Mouse (Mus musculus) liver, adult 2 months (tissue): ENCODE results near the gene Sirpb1a. TPM values are rescaled to one million over a fixed set of nuclear protein-coding genes. Genes with fewer than 3 reads are reported as not detected.

ENCODE experiments used
- DNase-seq: peaks from one replicate; pipeline ENCODE4 v3.0.0-alpha.2; 2011; ENCODE audit warnings: low read depth, low spot score; ENCODE audit errors: extremely low read depth
- H3K27ac ChIP-seq: fragments of 200-500 bp; replicated peaks from 2 replicates; pipeline ENCODE4 v1.5.1; 2012; ENCODE audit warnings: low read depth, mild to moderate bottlenecking, control low read depth, inconsistent platforms, low read length; ENCODE audit not compliant: insufficient read depth
- H3K27me3 ChIP-seq: fragments of 200-500 bp; 2 replicates; pipeline ENCODE4 v1.6.1; 2012; ENCODE audit warnings: mild to moderate bottlenecking, moderate library complexity, low read length, inconsistent platforms; ENCODE audit not compliant: control insufficient read depth, insufficient read depth
- H3K36me3 ChIP-seq: fragments of 200-500 bp; 2 replicates; pipeline ENCODE4 v1.6.1; 2012; ENCODE audit warnings: low read length, inconsistent platforms; ENCODE audit not compliant: control insufficient read depth, insufficient read depth
- H3K4me1 ChIP-seq: fragments of 200-500 bp; 2 replicates; pipeline ENCODE4 v1.6.1; 2011; ENCODE audit warnings: low read length; ENCODE audit not compliant: control insufficient read depth, insufficient read depth
- H3K4me3 ChIP-seq: fragments of 200-500 bp; 2 replicates; pipeline ENCODE4 v1.5.1; 2011; ENCODE audit warnings: low read depth, mild to moderate bottlenecking, control low read depth, low read length, moderate library complexity; ENCODE audit not compliant: insufficient read depth
- H3K79me2 ChIP-seq: fragments of 200-500 bp; 2 replicates; pipeline ENCODE4 v1.6.1; 2012; ENCODE audit warnings: inconsistent platforms, mild to moderate bottlenecking, low read length, moderate library complexity; ENCODE audit not compliant: control insufficient read depth, insufficient read depth
- H3K9ac ChIP-seq: fragments of 200-500 bp; 2 replicates; pipeline ENCODE4 v1.6.1; 2012; ENCODE audit warnings: low read depth, mild to moderate bottlenecking, control low read depth, inconsistent platforms, low read length
- CTCF ChIP-seq: fragments of 200-500 bp; IDR thresholded peaks from 2 replicates; pipeline ENCODE4 v1.5.1; 2011; ENCODE audit warnings: low read depth, low read length, control low read depth
- POLR2A ChIP-seq: fragments of 200-500 bp; IDR thresholded peaks from 2 replicates; pipeline ENCODE4 v1.6.1; 2011; ENCODE audit warnings: low read length, control low read depth; ENCODE audit not compliant: insufficient read depth; ENCODE audit errors: extremely low read depth
- WGBS: fragments of 180-500 bp; shearing (Covaris S2); methylation state at CpG from one replicate; pipeline ENCODE4 v1.1.7; 2018; 5-methylcytosine and 5-hydroxymethylcytosine counted together
- polyA plus RNA-seq: library from polyadenylated mRNA; depleted of rRNA; stranded (reverse); fragments of >200 nt; gene quantifications from 2 replicates; pipeline ENCODE4 v1.2.3, GENCODE M21; 2012; rRNA removed
- total RNA-seq: library from RNA; depleted of rRNA; stranded (reverse); fragments of >200 nt; gene quantifications from 2 replicates; pipeline ENCODE4 v1.2.3, GENCODE M21; 2014; rRNA removed

Sirpb1a gene
- total and polyA plus RNA-seq, 2 experiments = 0.09 to 0.18 TPM

GRCm38 (mm10) chr3:15340287-15340686 is 86.0 kb downstream of the Sirpb1a start:
- 58% methylated on average over 1 of the region's 1 CpGs for WGBS
- TF ChIP-seq CTCF (no peak), POLR2A (no peak)

GRCm38 (mm10) chr3:15334182-15334581 is 92.1 kb downstream of the Sirpb1a start:
- no peaks in the 10 kb centered on the region for H3K27me3 ChIP-seq
- no peak for TF ChIP-seq CTCF
- TF ChIP-seq POLR2A = no peak
- no peaks in the 10 kb centered on the region for H3K36me3 ChIP-seq
- no peak overlapping the region for H3K9ac ChIP-seq
- no peak for DNase-seq
- H3K27ac ChIP-seq = no peak overlapping the region
- H3K4me3 ChIP-seq = no peak overlapping the region
- H3K79me2 ChIP-seq = no peaks in the 10 kb centered on the region
- 72% methylated on average over 2 of the region's 2 CpGs for WGBS
- peaks cover 6% of the 10 kb centered on the region; the same call in 1 of the 2 replicates for H3K4me1 ChIP-seq

More at GRCm38 (mm10) chr3:15340287-15340686, 86.0 kb downstream of the Sirpb1a start:
- H3K27me3 ChIP-seq = no peaks in the 10 kb centered on the region
- no peak for DNase-seq
- H3K27ac ChIP-seq = no peak overlapping the region
- no peaks in the 10 kb centered on the region for H3K79me2 ChIP-seq
- no peaks in the 10 kb centered on the region for H3K4me1 ChIP-seq
- no peak overlapping the region for H3K4me3 ChIP-seq
- no peak overlapping the region for H3K9ac ChIP-seq
- no peaks in the 10 kb centered on the region for H3K36me3 ChIP-seq

GRCm38 (mm10) chr3:15332063-15332462 is 94.3 kb downstream of the Sirpb1a start, which contains the start of gene Gm9733:
Gene Gm9733 (minus strand): TSS chr3:15332302.
- no peak for TF ChIP-seq POLR2A
- TF ChIP-seq CTCF = no peak
- Histone ChIP-seq H3K9ac (no peak within 1 kb of the TSS), H3K27me3 (no peaks in the 10 kb centered on the region), H3K27ac (no peak within 1 kb of the TSS), H3K4me1 (peaks cover 6% of the 10 kb centered on the region; the same call in 1 of the 2 replicates), H3K4me3 (no peak within 1 kb of the TSS), H3K79me2 (no peaks in the 10 kb centered on the region), H3K36me3 (no peaks in the 10 kb centered on the region)
- no peak for DNase-seq
- WGBS = 79% methylated on average over 3 of the region's 3 CpGs

- no peak for DNase-seq
- no peak overlapping the region for H3K27ac ChIP-seq
- H3K36me3 ChIP-seq = no peaks in the 10 kb centered on the region
- no peak overlapping the region for H3K4me3 ChIP-seq
- peaks cover 6% of the 10 kb centered on the region; the same call in 1 of the 2 replicates for H3K4me1 ChIP-seq
- no peak overlapping the region for H3K9ac ChIP-seq
- H3K79me2 ChIP-seq = no peaks in the 10 kb centered on the region
- WGBS = 68% methylated on average over 3 of the region's 3 CpGs
- H3K27me3 ChIP-seq = no peaks in the 10 kb centered on the region
- no peak for TF ChIP-seq CTCF
Measured at GRCm38 (mm10) chr3:15331545-15331944, 94.8 kb downstream of the Sirpb1a start.

- Histone ChIP-seq H3K27ac (no peak overlapping the region), H3K4me1 (peaks cover 6% of the 10 kb centered on the region; the same call in 1 of the 2 replicates), H3K9ac (no peak overlapping the region), H3K4me3 (no peak overlapping the region), H3K27me3 (no peaks in the 10 kb centered on the region), H3K79me2 (no peaks in the 10 kb centered on the region), H3K36me3 (no peaks in the 10 kb centered on the region)
- DNase-seq = peak; percentile 98
- no peak for TF ChIP-seq POLR2A
- TF ChIP-seq CTCF = no peak
Measured at GRCm38 (mm10) chr3:15329549-15329948, 96.8 kb downstream of the Sirpb1a start.

Other genes with a start within 250 kb of the Sirpb1a start
- not detected in 2 replicates for gene Gm9733, start 94.2 kb downstream of the Sirpb1a start, total RNA-seq
- gene Gm9733, start 94.2 kb downstream of the Sirpb1a start, polyA plus RNA-seq = not detected in 2 replicates
- gene Sirpb1b, start 148.5 kb upstream of the Sirpb1a start, total RNA-seq = 0.20 and 0.65 TPM in 2 replicates
- not detected in 2 replicates for gene Sirpb1b, start 148.5 kb upstream of the Sirpb1a start, polyA plus RNA-seq